Mouse (Mus musculus): Measurements from ENCODE around the gene Tpp2.

DNA sequence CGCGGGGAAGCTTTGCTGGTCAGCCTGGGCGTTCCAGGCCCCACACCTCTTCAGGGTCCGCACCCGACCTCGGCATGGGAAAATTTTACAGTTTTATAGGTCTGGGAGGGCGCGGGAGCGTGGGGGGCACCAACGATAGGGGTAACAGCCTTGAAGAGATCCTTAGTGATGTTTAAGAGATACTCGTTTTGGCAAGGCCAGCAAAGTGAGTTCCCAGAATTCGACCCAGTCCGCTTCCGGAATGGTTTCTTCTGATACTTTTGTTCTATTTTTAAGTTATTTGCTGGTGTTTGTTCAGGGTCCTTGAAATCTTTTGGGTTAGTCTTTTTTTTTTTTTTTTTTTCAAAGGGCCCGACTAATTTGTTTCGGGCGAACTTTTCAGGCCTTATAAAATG is 966 bp downstream of the Tpp2 start:
- TF ChIP-seq CTCF (IDR thresholded peaks at IDR 0.05; ENCODE audit: control insufficient read depth, insufficient read depth, insufficient replicate concordance, low read depth, low read length) (no peak), POLR2A (IDR thresholded peaks at IDR 0.05; ENCODE audit: control insufficient read depth, low read depth, low read length) (no peak)
